In genomic region chr5:111244061-111244460, GRCm38 (mm10) we compare ENCODE assay signal across 26 mouse cellular contexts.
DNase-seq lines count a peak whose midpoint lies in the region; ATAC-seq and TF ChIP-seq lines count a peak whose summit lies in the region.
"Had no signal": no experiment of that assay in that cellular context is flagged by ENCODE, and none has a peak within 500 bp of the region (broad histone marks: within the 10 kb centered on the region; RNA-seq: fewer than 3 reads in every experiment).

No protein-coding gene starts in this region.

- H3K4me2 ChIP-seq in midbrain, embryonic 16.5 days (ENCODE audit: low read length), result no peak overlapping the region
- H3K4me2 ChIP-seq: embryonic facial prominence, embryonic 15.5 days; limb, embryonic 12.5 days; liver, embryonic 11.5 days; neural tube, embryonic 13.5 days had no signal

- H3K27ac ChIP-seq in heart, embryonic 10.5 days, result peak overlapping the region; percentile 45; the same call in 1 of the 2 replicates
- H3K27ac ChIP-seq in heart, adult 2 months, result no peak overlapping the region
- H3K27ac ChIP-seq in midbrain, embryonic 16.5 days (ENCODE audit: low read length), result peak overlapping the region; percentile 72; the same call in 1 of the 2 replicates
- H3K27ac ChIP-seq: macrophage had no signal

- no peaks in the 10 kb centered on the region for H3K9me3 ChIP-seq in heart, embryonic 10.5 days
- H3K9me3 ChIP-seq in midbrain, embryonic 16.5 days (replicated peaks; ENCODE audit: control insufficient read depth, low read length, poor library complexity, severe bottlenecking), result no peaks in the 10 kb centered on the region
- H3K9me3 ChIP-seq: embryonic facial prominence, embryonic 15.5 days; G1E; limb, embryonic 12.5 days; neural tube, embryonic 13.5 days had no signal

- no peak for ATAC-seq in midbrain, embryonic 16.5 days
- ATAC-seq: intestine, postnatal 0 days; liver, postnatal 0 days had no signal

- intact Hi-C loops in heart, adult 2 months (cut with DNase I), result no loop called here
- intact Hi-C loops in heart, postnatal 36 days (cut with DNase I), result no loop called here

- H3K4me3 ChIP-seq in heart, embryonic 10.5 days, result no peak overlapping the region
- no peak overlapping the region for H3K4me3 ChIP-seq in heart, adult 2 months
- H3K4me3 ChIP-seq in midbrain, embryonic 16.5 days (ENCODE audit: low read depth, low read length), result no peak overlapping the region
- H3K4me3 ChIP-seq: embryonic facial prominence, embryonic 15.5 days; limb, embryonic 12.5 days; myocyte; neural tube, embryonic 13.5 days had no signal

- no peak for TF ChIP-seq POLR2A in heart, adult 2 months (IDR thresholded peaks at IDR 0.05; ENCODE audit: insufficient read depth, low read depth, low read length)

- peaks cover 59% of the 10 kb centered on the region for H3K4me1 ChIP-seq in heart, embryonic 10.5 days
- peaks cover 8% of the 10 kb centered on the region for H3K4me1 ChIP-seq in heart, adult 2 months (ENCODE audit: control insufficient read depth, insufficient read depth, low read length)
- peaks cover 29% of the 10 kb centered on the region for H3K4me1 ChIP-seq in midbrain, embryonic 16.5 days (ENCODE audit: control insufficient read depth, insufficient read depth, low read length)

- WGBS in heart, embryonic 10.5 days, result 43% methylated on average over 9 of the region's 9 CpGs
- WGBS in heart, adult 2 months, result 67% methylated on average over 9 of the region's 9 CpGs
- 48% methylated on average over 9 of the region's 9 CpGs for WGBS in midbrain, embryonic 16.5 days

- no peaks in the 10 kb centered on the region for H3K79me2 ChIP-seq in heart, adult 2 months (replicated peaks; ENCODE audit: control insufficient read depth, insufficient read depth, low read length)

- no peak for DNase-seq in heart, embryonic 10.5 days (ENCODE audit: low spot score)
- DNase-seq in heart, adult 2 months, result no peak
- DNase-seq in heart, postnatal 4 days, result peak; percentile 26
- no peak for DNase-seq in heart, postnatal 36 days
- peak; percentile 41 for DNase-seq in retina, postnatal 1 day
- DNase-seq in retina, embryonic 14.5 days (ENCODE audit: low spot score), result no peak
- DNase-seq in c-Kit-positive CD71-positive TER-119-positive erythroid progenitor cells, embryonic 14.5 days (ENCODE audit: low spot score), result no peak
- DNase-seq: adrenal gland, adult 8-10 months; B cell, adult 2 months; cerebellum, adult 2 months; cerebellum, postnatal 25 days; kidney, postnatal 36 days; layer of hippocampus, postnatal 36 days; liver, postnatal 0 days; right cerebral cortex, adult 18-20 months; right cerebral cortex, postnatal 4 days; thymus, postnatal 14 days had no signal

- TF ChIP-seq CTCF in heart, adult 2 months (IDR thresholded peaks at IDR 0.05), result no peak

- no peak overlapping the region for H3K9ac ChIP-seq in heart, adult 2 months (ENCODE audit: low read depth, low read length)
- peak overlapping the region; percentile 32; the same call in 1 of the 2 replicates for H3K9ac ChIP-seq in midbrain, embryonic 16.5 days (ENCODE audit: low read depth, low read length)
- H3K9ac ChIP-seq: embryonic facial prominence, embryonic 15.5 days; limb, embryonic 12.5 days; liver, postnatal 0 days; neural tube, embryonic 13.5 days had no signal

- H3K36me3 ChIP-seq in heart, embryonic 10.5 days, result peaks cover 8% of the 10 kb centered on the region; the same call in 1 of the 2 replicates
- H3K36me3 ChIP-seq in heart, adult 2 months (ENCODE audit: control insufficient read depth, insufficient read depth, low read length), result no peaks in the 10 kb centered on the region
- H3K36me3 ChIP-seq in midbrain, embryonic 16.5 days (ENCODE audit: control insufficient read depth, insufficient read depth, low read length), result no peaks in the 10 kb centered on the region
- H3K36me3 ChIP-seq: G1E had no signal

- TF ChIP-seq EP300 in heart, adult 2 months (IDR thresholded peaks at IDR 0.05; ENCODE audit: insufficient read depth, low read depth, low read length), result no peak

- H3K27me3 ChIP-seq in heart, embryonic 10.5 days (ENCODE audit: insufficient read depth, poor library complexity, severe bottlenecking), result peaks cover 35% of the 10 kb centered on the region
- no peaks in the 10 kb centered on the region for H3K27me3 ChIP-seq in heart, adult 2 months (ENCODE audit: control insufficient read depth, insufficient read depth, low read length)
- H3K27me3 ChIP-seq in midbrain, embryonic 16.5 days (ENCODE audit: control insufficient read depth, insufficient read depth, low read depth, low read length), result no peaks in the 10 kb centered on the region
- H3K27me3 ChIP-seq: embryonic facial prominence, embryonic 15.5 days; limb, embryonic 12.5 days; neural tube, embryonic 13.5 days had no signal

Comparison
In these comparisons a context has a peak if more than half of its experiments do, and no peak if none do; other contexts are left out.
1. DNase-seq: peak in heart, postnatal 4 days (single experiment) and retina, postnatal 1 day (single experiment); none in heart, embryonic 10.5 days (single experiment), heart, adult 2 months (0 of 2), heart, postnatal 36 days (0 of 2), retina, embryonic 14.5 days (single experiment) and c-Kit-positive CD71-positive TER-119-positive erythroid progenitor cells, embryonic 14.5 days (single experiment).